Mouse (Mus musculus) intestine, embryonic 14.5 days (tissue): ENCODE data around the gene Vwa7. TPM values are rescaled to one million over a fixed set of nuclear protein-coding genes. Genes with fewer than 3 reads are reported as not detected.

Source experiments
- ATAC-seq: fragments of 200-750 bp; cut with Nextera tagmentation; replicated peaks from 2 replicates; pipeline ENCODE4 v1.8.0; 2017; ENCODE audit warnings: low read depth, moderate number of reproducible peaks, moderate TSS enrichment, moderate library complexity; ENCODE audit not compliant: low FRiP score, low TSS enrichment
- DNase-seq: peaks from one replicate; pipeline ENCODE4 v3.0.0-alpha.2; 2018; ENCODE audit warnings: low spot score
- H3K27ac ChIP-seq: fragments of 300-500 bp; sonication (generic); 2 replicates; pipeline ENCODE4 v1.5.1; 2014; ENCODE audit warnings: low read depth, mild to moderate bottlenecking, control low read depth
- H3K27me3 ChIP-seq: fragments of 300-500 bp; sonication (generic); replicated peaks from 2 replicates; pipeline ENCODE4 v1.6.1; 2014; ENCODE audit warnings: low read length, control low read depth; ENCODE audit not compliant: control insufficient read depth, insufficient read depth
- H3K36me3 ChIP-seq: fragments of 300-500 bp; sonication (generic); 2 replicates; pipeline ENCODE4 v1.6.1; 2014; ENCODE audit warnings: low read length, control low read depth; ENCODE audit not compliant: control insufficient read depth, insufficient read depth
- H3K4me1 ChIP-seq: fragments of 300-500 bp; sonication (generic); replicated peaks from 2 replicates; pipeline ENCODE4 v1.6.1; 2014; ENCODE audit warnings: low read length, control low read depth, mixed read lengths; ENCODE audit not compliant: control insufficient read depth, insufficient read depth
- H3K4me2 ChIP-seq: fragments of 300-500 bp; sonication (generic); 2 replicates; pipeline ENCODE4 v1.6.1; 2014; ENCODE audit warnings: low read length
- H3K4me3 ChIP-seq: fragments of 300-500 bp; sonication (generic); 2 replicates; pipeline ENCODE4 v1.5.1; 2014; ENCODE audit warnings: low read depth, low read length, control low read depth, mixed read lengths
- H3K9ac ChIP-seq: fragments of 300-500 bp; sonication (generic); 2 replicates; pipeline ENCODE4 v1.6.1; 2014; ENCODE audit warnings: mild to moderate bottlenecking, low read length
- H3K9me3 ChIP-seq: fragments of 300-500 bp; sonication (generic); 2 replicates; pipeline ENCODE4 v1.6.1; 2016; ENCODE audit warnings: low read length, control low read depth; ENCODE audit not compliant: control insufficient read depth
- WGBS: fragments of 180-500 bp; shearing (Covaris S2); extraction: QIAGEN DNeasy Blood & Tissue Kit; methylation state at CpG from one replicate; pipeline ENCODE4 v1.1.7; 2014; 5-methylcytosine and 5-hydroxymethylcytosine counted together
- polyA plus RNA-seq: library from polyadenylated mRNA; unstranded; fragments of >200 nt; fragmentation: Nextera tagmentation; extraction: Ambion mirVana; gene quantifications from 2 replicates; pipeline ENCODE4 v1.2.1, GENCODE M21; 2014

Vwa7 gene
- polyA plus RNA-seq, 1 experiment from 2014 or later: 0.26 TPM

GRCm38 (mm10) chr17:35049561-35050016 lies 33.2 kb downstream of the Vwa7 start, which contains the start of gene Clic1:
Clic1 (plus strand) TSS chr17:35049966.
- Histone ChIP-seq H3K27me3 (no peaks in the 10 kb centered on the region), H3K36me3 (peaks cover 25% of the 10 kb centered on the region), H3K9me3 (no peaks in the 10 kb centered on the region), H3K4me2 (peak within 1 kb of the TSS; percentile 98), H3K4me3 (peak within 1 kb of the TSS; percentile 71), H3K9ac (peak within 1 kb of the TSS; percentile 60), H3K27ac (peak within 1 kb of the TSS; percentile 96), H3K4me1 (peaks cover 51% of the 10 kb centered on the region)
- DNase-seq (peak; percentile 86), ATAC-seq (peak; percentile 31)
- 0% methylated on average over 11 of the region's 11 CpGs for WGBS

DNA sequence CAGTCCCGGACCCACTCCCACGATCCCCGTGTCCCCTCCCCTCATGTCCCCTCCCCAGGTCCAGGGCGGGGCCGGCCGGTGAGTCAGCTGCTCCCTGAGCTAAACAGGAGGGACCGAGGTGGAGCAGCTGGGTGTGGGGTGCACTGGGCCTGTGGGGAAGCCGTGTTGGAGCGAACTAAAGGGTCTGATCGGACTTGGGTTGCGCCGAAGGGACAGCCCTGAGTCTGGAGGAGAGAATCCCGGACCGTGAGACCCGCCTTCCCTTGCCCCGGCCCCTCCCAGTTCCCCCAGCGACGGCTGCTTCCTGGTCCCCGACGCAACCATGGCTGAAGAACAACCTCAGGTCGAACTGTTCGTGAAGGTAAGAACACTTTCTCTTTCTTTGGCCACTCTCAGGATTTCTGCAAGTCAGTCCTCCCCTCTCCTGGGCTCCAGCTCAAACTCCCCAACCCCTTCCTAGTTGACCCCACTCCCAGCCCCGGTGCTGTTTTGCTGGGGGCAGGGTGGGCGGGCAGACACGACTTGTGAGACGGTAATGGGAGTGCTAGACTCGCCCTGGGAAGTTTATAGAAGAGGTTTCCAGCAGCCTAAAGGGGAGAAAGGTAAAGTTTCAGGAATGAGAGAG lies 33.9 kb downstream of the Vwa7 start:
- peak overlapping the region; percentile 96 for H3K27ac ChIP-seq
- peak overlapping the region; percentile 98 for H3K4me2 ChIP-seq
- H3K4me1 ChIP-seq: peaks cover 45% of the 10 kb centered on the region
- peak overlapping the region; percentile 60 for H3K9ac ChIP-seq
- H3K27me3 ChIP-seq: no peaks in the 10 kb centered on the region
- H3K36me3 ChIP-seq: peaks cover 31% of the 10 kb centered on the region
- peak; percentile 16 for ATAC-seq
- H3K9me3 ChIP-seq: no peaks in the 10 kb centered on the region
- under 1% methylated on average over 26 of the region's 27 CpGs for WGBS
- peak overlapping the region; percentile 71 for H3K4me3 ChIP-seq
- DNase-seq: peak; percentile 89

DNA sequence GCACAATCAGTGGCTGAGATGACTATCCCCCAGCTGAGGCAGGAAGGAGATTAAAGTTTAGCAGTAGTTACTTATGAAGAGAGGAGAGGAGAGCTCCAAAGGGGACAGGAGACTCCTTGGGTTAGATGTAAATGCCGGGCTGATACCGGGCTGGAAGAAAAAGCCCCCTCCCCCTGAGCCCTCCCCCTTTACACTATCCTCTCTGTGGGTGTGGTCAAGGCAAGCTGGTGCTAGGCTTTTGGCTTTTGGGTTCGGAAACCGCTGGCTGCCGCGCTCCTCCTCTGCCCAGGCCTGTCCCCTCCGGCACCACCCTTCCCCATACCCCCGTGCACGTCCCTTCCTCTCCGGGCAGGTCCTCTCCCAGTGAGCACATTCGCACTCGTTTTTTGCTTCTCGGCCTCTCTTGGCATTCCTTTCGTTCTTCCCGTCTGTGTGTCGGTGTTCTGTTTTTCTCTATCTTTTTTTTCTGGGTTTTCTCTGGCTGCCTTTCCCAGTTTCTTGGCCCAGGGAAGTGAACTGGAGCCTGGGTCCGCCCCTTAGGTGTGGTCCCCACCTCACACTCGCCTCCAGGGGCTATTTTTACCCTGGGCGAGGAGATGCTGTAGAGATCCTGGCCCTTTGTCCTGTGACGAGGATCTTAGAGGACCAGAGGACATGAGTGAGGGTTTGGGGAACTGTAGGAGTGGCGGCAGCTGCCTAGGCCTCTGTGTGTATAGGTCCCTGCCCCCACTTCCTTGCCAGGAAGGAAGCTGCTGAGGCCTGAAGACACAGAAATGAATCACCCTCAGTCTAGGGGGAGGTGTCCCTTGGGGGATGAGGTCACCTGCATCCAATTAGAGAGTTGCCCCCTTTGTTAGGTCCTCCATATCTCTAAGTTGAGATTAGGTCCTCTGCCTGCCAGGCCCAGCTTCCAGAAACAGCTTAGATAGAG lies 35.0 kb downstream of the Vwa7 start:
- H3K4me3 ChIP-seq: peak overlapping the region; percentile 71
- peak; percentile 68 for ATAC-seq
- peaks cover 39% of the 10 kb centered on the region for H3K4me1 ChIP-seq
- H3K27me3 ChIP-seq: no peaks in the 10 kb centered on the region
- peak overlapping the region; percentile 98 for H3K4me2 ChIP-seq
- peak overlapping the region; percentile 96 for H3K27ac ChIP-seq
- WGBS: under 1% methylated on average over 21 of the region's 21 CpGs
- peak; percentile 78 for DNase-seq
- H3K9ac ChIP-seq: peak overlapping the region; percentile 60
- no peaks in the 10 kb centered on the region for H3K9me3 ChIP-seq
- peaks cover 43% of the 10 kb centered on the region for H3K36me3 ChIP-seq

DNA sequence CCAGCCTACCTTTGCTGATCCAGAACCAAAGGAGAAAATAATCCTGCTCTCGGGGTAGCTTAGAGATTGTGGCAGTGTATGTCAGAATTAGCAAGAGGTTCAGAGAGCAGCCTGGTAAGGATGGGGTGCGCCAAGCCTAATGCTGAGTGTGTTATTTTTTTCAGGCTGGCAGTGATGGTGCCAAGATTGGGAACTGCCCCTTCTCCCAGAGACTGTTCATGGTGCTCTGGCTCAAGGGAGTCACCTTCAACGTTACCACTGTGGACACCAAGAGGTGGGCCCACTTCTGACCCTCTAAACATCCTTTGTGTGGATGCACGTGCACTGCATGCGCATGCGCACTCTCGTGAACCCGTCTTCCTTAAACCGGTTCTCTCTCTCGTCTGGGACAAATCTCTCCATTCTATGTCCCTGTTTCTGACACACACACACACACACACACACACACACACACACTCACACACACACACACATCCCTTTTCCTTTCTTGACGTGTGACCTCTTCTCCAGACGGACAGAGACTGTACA lies 36.0 kb downstream of the Vwa7 start:
- WGBS: 75% methylated on average over 12 of the region's 12 CpGs

DNA sequence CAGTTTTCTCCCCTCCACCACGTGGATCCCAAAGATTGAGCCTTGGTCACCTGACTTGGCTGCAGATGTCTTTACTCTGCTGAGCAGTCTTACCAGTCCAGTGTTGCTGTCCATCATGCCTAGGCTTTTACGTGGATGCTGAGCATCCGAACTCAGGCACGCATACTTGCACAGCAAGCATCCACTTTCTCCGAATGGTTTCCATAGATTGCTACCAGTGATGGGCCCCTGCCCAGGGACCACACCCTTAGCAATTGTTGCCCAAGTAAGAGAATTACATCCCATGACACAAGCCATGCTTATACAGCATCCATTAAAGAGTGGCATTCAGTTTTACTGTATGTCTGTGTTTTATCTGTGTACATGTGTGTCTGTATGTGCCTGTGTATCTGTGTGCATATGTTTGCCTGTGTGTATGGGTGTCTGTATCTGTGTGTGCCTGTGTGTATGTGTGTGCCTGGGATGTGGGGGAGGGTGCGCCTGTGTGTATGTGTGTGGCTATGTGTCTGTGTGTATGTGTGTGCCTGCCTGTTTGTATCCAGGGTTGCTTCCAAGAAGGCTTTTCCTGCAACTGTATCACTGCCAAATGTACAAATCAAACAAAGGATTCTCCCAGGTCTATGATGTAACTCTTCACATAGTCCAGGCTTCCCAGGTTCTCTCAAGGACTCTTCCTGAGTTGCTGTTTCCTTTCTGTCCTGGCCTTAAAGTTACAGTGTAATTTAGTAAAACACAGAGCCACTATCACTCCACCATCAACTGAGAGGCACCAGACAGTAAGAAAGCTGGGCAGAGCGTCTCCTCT lies 39.5 kb downstream of the Vwa7 start:
- Histone ChIP-seq H3K4me2 (no peak overlapping the region), H3K36me3 (peaks cover 67% of the 10 kb centered on the region), H3K27ac (no peak overlapping the region), H3K4me1 (peaks cover 21% of the 10 kb centered on the region), H3K9me3 (no peaks in the 10 kb centered on the region), H3K9ac (no peak overlapping the region), H3K4me3 (no peak overlapping the region), H3K27me3 (no peaks in the 10 kb centered on the region)
- no peak for DNase-seq
- 92% methylated on average over 7 of the region's 7 CpGs for WGBS
- ATAC-seq: no peak

More for the DNA sequence above, 36.0 kb downstream of the Vwa7 start:
- Histone ChIP-seq H3K4me3 (peak overlapping the region; percentile 71), H3K27ac (peak overlapping the region; percentile 96), H3K4me2 (peak overlapping the region; percentile 98), H3K27me3 (no peaks in the 10 kb centered on the region), H3K9ac (peak overlapping the region; percentile 60), H3K4me1 (peaks cover 35% of the 10 kb centered on the region), H3K36me3 (peaks cover 50% of the 10 kb centered on the region), H3K9me3 (no peaks in the 10 kb centered on the region)
- ATAC-seq (no peak), DNase-seq (no peak)

- DNase-seq (no peak), ATAC-seq (no peak)
- Histone ChIP-seq H3K4me2 (no peak overlapping the region), H3K27me3 (no peaks in the 10 kb centered on the region), H3K9ac (no peak overlapping the region), H3K27ac (no peak overlapping the region), H3K9me3 (no peaks in the 10 kb centered on the region), H3K4me3 (no peak overlapping the region), H3K4me1 (peaks cover 20% of the 10 kb centered on the region), H3K36me3 (peaks cover 77% of the 10 kb centered on the region)
- WGBS: 73% methylated on average over 3 of the region's 3 CpGs
Observed at GRCm38 (mm10) chr17:35057090-35057489, 40.7 kb downstream of the Vwa7 start.

DNA sequence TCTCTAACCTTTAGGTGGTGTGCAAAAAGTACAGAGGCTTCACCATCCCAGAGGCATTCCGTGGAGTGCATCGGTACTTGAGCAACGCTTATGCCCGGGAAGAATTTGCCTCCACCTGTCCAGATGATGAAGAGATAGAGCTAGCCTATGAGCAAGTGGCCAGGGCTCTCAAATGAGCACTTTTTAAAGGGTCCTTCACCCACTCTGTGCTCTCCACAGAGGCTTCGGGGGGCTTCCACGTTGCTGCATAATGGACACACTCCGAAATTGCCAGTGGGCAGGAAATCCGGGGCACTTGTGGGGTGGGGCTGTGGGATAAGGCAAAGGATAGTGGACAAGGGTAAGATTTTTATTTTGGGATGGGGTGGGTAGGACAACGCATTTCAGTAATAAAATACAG lies 41.9 kb downstream of the Vwa7 start:
- H3K9ac ChIP-seq: 0 out of 2 replicates have a peak overlapping the region, but pooled peaks have one; percentile 5
- peak; percentile 5; the same call in 1 of the 2 replicates for ATAC-seq

More for the DNA sequence above, 41.9 kb downstream of the Vwa7 start:
- H3K4me3 ChIP-seq: peak overlapping the region; percentile 89; the same call in 1 of the 2 replicates
- peak overlapping the region; percentile 94; the same call in 1 of the 2 replicates for H3K27ac ChIP-seq
- peaks cover 12% of the 10 kb centered on the region for H3K4me1 ChIP-seq
- H3K4me2 ChIP-seq: peak overlapping the region; percentile 99; the same call in 1 of the 2 replicates
- no peak for DNase-seq
- no peaks in the 10 kb centered on the region for H3K9me3 ChIP-seq
- 58% methylated on average over 9 of the region's 9 CpGs for WGBS
- H3K27me3 ChIP-seq: no peaks in the 10 kb centered on the region
- H3K36me3 ChIP-seq: peaks cover 68% of the 10 kb centered on the region
